Mouse (Mus musculus) G1E (cell line): Measurements from ENCODE around the gene Gpr35. TPM values are rescaled to one million over a fixed set of nuclear protein-coding genes. Genes with fewer than 3 reads are reported as not detected.

Experiments used
- ATAC-seq: 2 replicates; pipeline ENCODE4 v1.8.0; 2016; ENCODE audit warnings: mild to moderate bottlenecking; ENCODE audit not compliant: insufficient number of reproducible peaks, poor library complexity, low FRiP score, severe bottlenecking; ENCODE audit errors: extremely low read depth
- DNase-seq: peaks from one replicate; pipeline ENCODE4 v3.0.0; 2012; ENCODE audit warnings: low spot score
- H3K27me3 ChIP-seq: 2 replicates; pipeline ENCODE4 v1.6.1; 2012; ENCODE audit warnings: mild to moderate bottlenecking, low read length, inconsistent platforms; ENCODE audit not compliant: insufficient read depth
- H3K36me3 ChIP-seq: replicated peaks from 2 replicates; pipeline ENCODE3; 2012; ENCODE audit warnings: mild to moderate bottlenecking, inconsistent platforms
- H3K4me1 ChIP-seq: 2 replicates; pipeline ENCODE4 v1.6.1; 2012; ENCODE audit warnings: low read depth, low read length, inconsistent platforms, mixed read lengths; ENCODE audit not compliant: insufficient read depth
- H3K4me3 ChIP-seq: 2 replicates; pipeline ENCODE4 v1.5.1; 2012; ENCODE audit warnings: low read depth, mild to moderate bottlenecking, inconsistent platforms, low read length, moderate library complexity, mixed read lengths
- H3K9me3 ChIP-seq: replicated peaks from 2 replicates; pipeline ENCODE4 v1.6.1; 2012; ENCODE audit warnings: inconsistent platforms
- CTCF ChIP-seq: IDR thresholded peaks from 2 replicates; pipeline ENCODE4 v1.5.1; 2012; ENCODE audit warnings: low read depth, low read length, inconsistent platforms, mixed read lengths
- GATA1 ChIP-seq: IDR thresholded peaks from 2 replicates; pipeline ENCODE4 v1.6.1; 2012; ENCODE audit warnings: borderline replicate concordance, low read length, inconsistent platforms, mixed read lengths
- GATA2 ChIP-seq: IDR thresholded peaks from 2 replicates; pipeline ENCODE4 v1.6.1; 2012; ENCODE audit warnings: low read depth, low read length, inconsistent platforms, borderline replicate concordance
- POLR2AphosphoS5 ChIP-seq: IDR thresholded peaks from 2 replicates; pipeline ENCODE4 v1.6.1; 2012; ENCODE audit warnings: low read depth, low read length, inconsistent platforms; ENCODE audit not compliant: insufficient replicate concordance
- TAL1 ChIP-seq: conservative IDR thresholded peaks from 2 replicates; pipeline ENCODE4 v1.6.1; 2012; ENCODE audit warnings: low read depth, low read length, inconsistent platforms, mixed read lengths
- polyA plus RNA-seq: library from polyadenylated mRNA; stranded (reverse); fragments of >175 nt; gene quantifications from 2 replicates; pipeline ENCODE4 v1.2.3, GENCODE M21; 2012
- total RNA-seq, 2 experiments: library from RNA; stranded (forward) in 1 of 2; stranded (reverse) in 1 of 2; fragments of 200-1000 nt in 1 of 2; fragments of >200 nt in 1 of 2; fragmentation: Nextera tagmentation in 1 of 2; gene quantifications; 2 replicates each; pipeline ENCODE4 v1.2.3; 2014 to 2017

Gene Gpr35
- total and polyA plus RNA-seq, 3 experiments, result 0.03 to 0.93 (median 0.38) TPM

- Histone ChIP-seq H3K4me1 (peaks cover 39% of the 10 kb centered on the region), H3K27me3 (no peaks in the 10 kb centered on the region), H3K9me3 (no peaks in the 10 kb centered on the region), H3K4me3 (no peak overlapping the region), H3K36me3 (peaks cover 76% of the 10 kb centered on the region)
- no peak for ATAC-seq
- no peak for DNase-seq
- no peak for TF ChIP-seq TAL1
Measured at GRCm38 (mm10) chr1:92914239-92914638, 36.4 kb upstream of the Gpr35 start.

- Histone ChIP-seq H3K27me3 (no peaks in the 10 kb centered on the region), H3K36me3 (peaks cover 84% of the 10 kb centered on the region), H3K4me3 (no peak overlapping the region), H3K4me1 (peaks cover 36% of the 10 kb centered on the region), H3K9me3 (no peaks in the 10 kb centered on the region)
- no peak for ATAC-seq
- TF ChIP-seq GATA2 (no peak), TAL1 (no peak), POLR2AphosphoS5 (no peak), CTCF (no peak), GATA1 (no peak)
- no peak for DNase-seq
Measured at GRCm38 (mm10) chr1:92914993-92915392, 35.7 kb upstream of the Gpr35 start.

GRCm38 (mm10) chr1:92916725-92917124 lies 33.9 kb upstream of the Gpr35 start:
- Histone ChIP-seq H3K9me3 (no peaks in the 10 kb centered on the region), H3K27me3 (no peaks in the 10 kb centered on the region), H3K4me3 (no peak overlapping the region), H3K4me1 (peaks cover 33% of the 10 kb centered on the region), H3K36me3 (peaks cover 100% of the 10 kb centered on the region)
- DNase-seq (no peak), ATAC-seq (no peak)
- no peak for TF ChIP-seq TAL1

GRCm38 (mm10) chr1:92919151-92919550 lies 31.5 kb upstream of the Gpr35 start:
- TF ChIP-seq CTCF, result no peak
- no peak for TF ChIP-seq GATA2
- TF ChIP-seq POLR2AphosphoS5, result no peak
- no peak for TF ChIP-seq TAL1
- no peak for TF ChIP-seq GATA1
- Histone ChIP-seq H3K36me3 (peaks cover 82% of the 10 kb centered on the region), H3K4me3 (no peak overlapping the region), H3K9me3 (no peaks in the 10 kb centered on the region), H3K4me1 (peaks cover 18% of the 10 kb centered on the region), H3K27me3 (no peaks in the 10 kb centered on the region; the same call in 1 of the 2 replicates)
- no peak for ATAC-seq
- no peak for DNase-seq

- no peak for DNase-seq
- no peak for ATAC-seq
- no peaks in the 10 kb centered on the region; the same call in 1 of the 2 replicates for H3K27me3 ChIP-seq
- peaks cover 16% of the 10 kb centered on the region for H3K4me1 ChIP-seq
- H3K9me3 ChIP-seq, result no peaks in the 10 kb centered on the region
- peaks cover 75% of the 10 kb centered on the region for H3K36me3 ChIP-seq
- TF ChIP-seq GATA2 (no peak), TAL1 (no peak)
- H3K4me3 ChIP-seq, result no peak overlapping the region
Measured at GRCm38 (mm10) chr1:92919775-92920174, 30.9 kb upstream of the Gpr35 start.

GRCm38 (mm10) chr1:92920474-92921200 lies 30.0 kb upstream of the Gpr35 start:
- no peak for DNase-seq

GRCm38 (mm10) chr1:92921496-92921895 lies 29.2 kb upstream of the Gpr35 start:
- Histone ChIP-seq H3K4me3 (no peak overlapping the region), H3K36me3 (peaks cover 58% of the 10 kb centered on the region), H3K9me3 (no peaks in the 10 kb centered on the region), H3K4me1 (peaks cover 16% of the 10 kb centered on the region), H3K27me3 (peaks cover 3% of the 10 kb centered on the region; the same call in 1 of the 2 replicates)
- ATAC-seq (no peak), DNase-seq (no peak)
- TF ChIP-seq GATA2 (no peak), TAL1 (no peak), CTCF (no peak), GATA1 (no peak), POLR2AphosphoS5 (no peak)

More at GRCm38 (mm10) chr1:92920474-92921200, 30.0 kb upstream of the Gpr35 start:
- no peak overlapping the region for H3K4me3 ChIP-seq
- peaks cover 16% of the 10 kb centered on the region for H3K4me1 ChIP-seq
- no peaks in the 10 kb centered on the region for H3K9me3 ChIP-seq
- peaks cover 67% of the 10 kb centered on the region for H3K36me3 ChIP-seq
- no peaks in the 10 kb centered on the region; the same call in 1 of the 2 replicates for H3K27me3 ChIP-seq
- no peak; the same call in 1 of the 2 replicates for TF ChIP-seq POLR2AphosphoS5
- ATAC-seq, result peak; percentile 23
